Comparison of ENCODE assay signal across 10 mouse cellular contexts in the genomic region with DNA sequence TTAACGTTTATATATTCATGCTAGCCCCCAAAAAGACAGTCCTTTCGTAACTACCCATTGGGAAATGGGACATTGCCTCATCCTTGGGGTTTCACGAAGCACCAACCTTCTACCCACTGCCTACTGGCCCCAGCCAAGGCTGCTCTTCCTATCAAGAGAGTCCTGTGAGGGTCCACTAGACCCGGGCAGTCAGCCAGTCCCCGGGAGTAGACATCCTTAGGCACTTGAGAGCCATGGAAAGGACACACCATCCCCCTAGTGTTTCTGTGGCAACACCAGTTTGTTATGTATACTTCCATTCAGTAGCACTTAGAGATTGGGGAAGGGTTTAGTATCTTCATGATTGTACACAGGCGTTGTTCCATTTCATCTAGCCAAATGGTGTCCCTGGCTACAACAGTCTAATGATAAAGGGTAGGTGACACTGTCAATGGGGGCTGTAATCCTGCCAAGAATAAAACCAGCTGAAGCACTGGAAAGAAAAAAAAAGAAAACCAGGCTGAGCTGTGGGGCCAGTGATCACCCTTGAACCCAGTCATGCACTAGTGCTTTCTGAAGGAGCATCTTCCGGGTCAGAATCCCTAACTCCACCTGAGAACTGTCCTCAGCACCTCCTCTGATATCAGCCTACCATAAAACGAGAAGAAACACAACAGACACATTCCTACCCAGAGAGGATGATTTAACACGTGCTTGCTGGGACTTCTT.
A peak's percentile ranks its signal among the peaks of the same experiment; 100 is the strongest.
DNase-seq lines count a peak whose midpoint lies in the region; ATAC-seq lines count a peak whose summit lies in the region.
"Had no signal": no experiment of that assay in that cellular context is flagged by ENCODE, and none has a peak within 500 bp of the region (broad histone marks: within the 10 kb centered on the region; RNA-seq: fewer than 3 reads in every experiment).

No protein-coding gene starts in this region.

- H3K4me1 ChIP-seq in heart, embryonic 11.5 days (ENCODE audit: control insufficient read depth, insufficient read depth, low read length), result peaks cover 43% of the 10 kb centered on the region
- peaks cover 35% of the 10 kb centered on the region for H3K4me1 ChIP-seq in limb, embryonic 11.5 days (ENCODE audit: control insufficient read depth, insufficient read depth, low read length)
- peaks cover 25% of the 10 kb centered on the region for H3K4me1 ChIP-seq in midbrain, embryonic 16.5 days (ENCODE audit: control insufficient read depth, insufficient read depth, low read length)

- H3K27me3 ChIP-seq in heart, embryonic 11.5 days (ENCODE audit: control insufficient read depth, insufficient read depth, low read length), result no peaks in the 10 kb centered on the region
- H3K27me3 ChIP-seq in limb, embryonic 11.5 days (ENCODE audit: control insufficient read depth, insufficient read depth, low read length), result no peaks in the 10 kb centered on the region
- H3K27me3 ChIP-seq in midbrain, embryonic 16.5 days (ENCODE audit: control insufficient read depth, insufficient read depth, low read depth, low read length), result no peaks in the 10 kb centered on the region
- H3K27me3 ChIP-seq: Patski had no signal

- H3K36me3 ChIP-seq in heart, embryonic 11.5 days (ENCODE audit: control insufficient read depth, insufficient read depth, low read length), result no peaks in the 10 kb centered on the region
- no peaks in the 10 kb centered on the region for H3K36me3 ChIP-seq in limb, embryonic 11.5 days (ENCODE audit: control insufficient read depth, insufficient read depth, low read length)
- no peaks in the 10 kb centered on the region for H3K36me3 ChIP-seq in midbrain, embryonic 16.5 days (ENCODE audit: control insufficient read depth, insufficient read depth, low read length)

- intact Hi-C loops in left cerebral cortex, postnatal 4 days (cut with DNase I), result no loop called here
- intact Hi-C loops in left cerebral cortex, postnatal 36 days (cut with DNase I), result loop anchor here (2.0 to 10.0 kb wide), 2 partner anchors 171 to 343 kb away; no protein-coding TSS in a partner anchor

- no peak overlapping the region for H3K9ac ChIP-seq in heart, embryonic 11.5 days (ENCODE audit: low read depth, low read length)
- H3K9ac ChIP-seq in limb, embryonic 11.5 days (ENCODE audit: low read length), result no peak overlapping the region
- H3K9ac ChIP-seq in midbrain, embryonic 16.5 days (ENCODE audit: low read depth, low read length), result no peak overlapping the region

- H3K4me2 ChIP-seq in heart, embryonic 11.5 days, result no peak overlapping the region
- no peak overlapping the region for H3K4me2 ChIP-seq in limb, embryonic 11.5 days (ENCODE audit: low read depth, severe bottlenecking)
- H3K4me2 ChIP-seq in midbrain, embryonic 16.5 days (ENCODE audit: low read length), result no peak overlapping the region

- DNase-seq in left cerebral cortex, postnatal 4 days, result peak; percentile 57
- no peak for DNase-seq in left cerebral cortex, postnatal 36 days (ENCODE audit: low spot score in 2 of 2)
- no peak for DNase-seq in limb, embryonic 11.5 days (ENCODE audit: low spot score)
- DNase-seq in cerebellum, adult 8-10 months, result no peak
- DNase-seq in right cerebral cortex, postnatal 10 days (ENCODE audit: low spot score in 2 of 2), result no peak
- no peak for DNase-seq in embryo, embryonic 9.5 days (ENCODE audit: extremely low spot score)

- ATAC-seq in heart, embryonic 11.5 days (replicated peaks; ENCODE audit: insufficient number of reproducible peaks, low FRiP score, low TSS enrichment), result no peak
- no peak for ATAC-seq in limb, embryonic 11.5 days (ENCODE audit: insufficient number of reproducible peaks, low FRiP score, low TSS enrichment, low read depth)
- no peak for ATAC-seq in midbrain, embryonic 16.5 days
- ATAC-seq: Patski had no signal

- no peak overlapping the region for H3K4me3 ChIP-seq in heart, embryonic 11.5 days (ENCODE audit: low read depth, low read length)
- no peak overlapping the region for H3K4me3 ChIP-seq in limb, embryonic 11.5 days (ENCODE audit: low read depth, low read length)
- no peak overlapping the region for H3K4me3 ChIP-seq in midbrain, embryonic 16.5 days (ENCODE audit: low read depth, low read length)
- H3K4me3 ChIP-seq: erythroblast, embryonic 14.5 days had no signal

- peak overlapping the region; percentile 16; the same call in 1 of the 2 replicates for H3K27ac ChIP-seq in heart, embryonic 11.5 days (ENCODE audit: low read depth, low read length)
- H3K27ac ChIP-seq in limb, embryonic 11.5 days (replicated peaks; ENCODE audit: low read depth, low read length), result peak overlapping the region; percentile 77; the same call in 1 of the 2 replicates
- 0 out of 2 replicates have a peak overlapping the region, but pooled peaks have one; percentile 17 for H3K27ac ChIP-seq in midbrain, embryonic 16.5 days (ENCODE audit: low read length)

- 53% methylated on average over 9 of the region's 9 CpGs for WGBS in heart, embryonic 11.5 days (ENCODE audit: insufficient replicate concordance)
- 82% methylated on average over 9 of the region's 9 CpGs for WGBS in limb, embryonic 11.5 days
- WGBS in midbrain, embryonic 16.5 days, result 82% methylated on average over 9 of the region's 9 CpGs

- no peaks in the 10 kb centered on the region for H3K9me3 ChIP-seq in heart, embryonic 11.5 days (replicated peaks; ENCODE audit: control insufficient read depth, low read length)
- H3K9me3 ChIP-seq in limb, embryonic 11.5 days (ENCODE audit: control insufficient read depth, low read length), result no peaks in the 10 kb centered on the region
- H3K9me3 ChIP-seq in midbrain, embryonic 16.5 days (replicated peaks; ENCODE audit: control insufficient read depth, low read length, poor library complexity, severe bottlenecking), result no peaks in the 10 kb centered on the region

Comparison
In these comparisons a context has a peak if more than half of its experiments do, and no peak if none do; other contexts are left out.
1. H3K27ac ChIP-seq: peak in every context shown above with its lines; median percentile 77 in limb, embryonic 11.5 days; 17 in midbrain, embryonic 16.5 days; 16 in heart, embryonic 11.5 days.